ENCODE assay signal across 8 mouse cellular contexts in genomic region chr4:127060585-127061290, GRCm38 (mm10). TPM values are rescaled to one million over a fixed set of nuclear protein-coding genes. Genes with fewer than 3 reads are reported as not detected.
A peak's percentile ranks its signal among the peaks of the same experiment; 100 is the strongest.
DNase-seq lines count a peak whose midpoint lies in the region; ATAC-seq lines count a peak whose summit lies in the region.

TSS of gene Zmym1 (minus strand) at chr4:127061152.

- peak within 1 kb of the TSS; percentile 69 for H3K27ac ChIP-seq in heart, embryonic 13.5 days (replicated peaks)
- peak within 1 kb of the TSS; percentile 85 for H3K27ac ChIP-seq in liver, embryonic 13.5 days
- peak within 1 kb of the TSS; percentile 72; the same call in 1 of the 2 replicates for H3K27ac ChIP-seq in stomach, embryonic 16.5 days (ENCODE audit: low read length)

- peak within 1 kb of the TSS; percentile 89 for H3K9ac ChIP-seq in heart, embryonic 13.5 days
- H3K9ac ChIP-seq in liver, embryonic 13.5 days: peak within 1 kb of the TSS; percentile 90
- peak within 1 kb of the TSS; percentile 92 for H3K9ac ChIP-seq in stomach, embryonic 16.5 days (ENCODE audit: low read length)

- H3K27me3 ChIP-seq in heart, embryonic 13.5 days (replicated peaks): no peaks in the 10 kb centered on the region
- no peaks in the 10 kb centered on the region for H3K27me3 ChIP-seq in liver, embryonic 13.5 days
- H3K27me3 ChIP-seq in stomach, embryonic 16.5 days (ENCODE audit: control insufficient read depth, insufficient read depth, low read length): no peaks in the 10 kb centered on the region

- H3K4me3 ChIP-seq in heart, embryonic 13.5 days: peak within 1 kb of the TSS; percentile 84
- peak within 1 kb of the TSS; percentile 85 for H3K4me3 ChIP-seq in liver, embryonic 13.5 days (replicated peaks)
- peak within 1 kb of the TSS; percentile 96 for H3K4me3 ChIP-seq in stomach, embryonic 16.5 days (replicated peaks; ENCODE audit: low read length)

- H3K36me3 ChIP-seq in heart, embryonic 13.5 days: peaks cover 30% of the 10 kb centered on the region
- H3K36me3 ChIP-seq in liver, embryonic 13.5 days: peaks cover 27% of the 10 kb centered on the region
- peaks cover 4% of the 10 kb centered on the region for H3K36me3 ChIP-seq in stomach, embryonic 16.5 days (ENCODE audit: control insufficient read depth, insufficient read depth, low read length)

- no peaks in the 10 kb centered on the region for H3K9me3 ChIP-seq in heart, embryonic 13.5 days
- H3K9me3 ChIP-seq in liver, embryonic 13.5 days (replicated peaks): no peaks in the 10 kb centered on the region
- H3K9me3 ChIP-seq in stomach, embryonic 16.5 days (replicated peaks; ENCODE audit: control insufficient read depth, low read length): no peaks in the 10 kb centered on the region

- peak; percentile 93 for DNase-seq in CD4-positive helper T cell, adult 2 months (ENCODE audit: low read depth, low spot score)
- peak; percentile 69 for DNase-seq in brain, embryonic 18.5 days (ENCODE audit: low read depth, low spot score)
- DNase-seq in kidney, postnatal 14 days: peak; percentile 93
- peak; percentile 90 for DNase-seq in liver, embryonic 13.5 days
- peak; percentile 91 for DNase-seq in neural tube, embryonic 10.5 days (ENCODE audit: extremely low spot score, low spot score)

- 2% methylated on average over 38 of the region's 38 CpGs for WGBS in heart, embryonic 13.5 days
- WGBS in liver, embryonic 13.5 days (ENCODE audit: insufficient replicate concordance): under 1% methylated on average over 38 of the region's 38 CpGs
- under 1% methylated on average over 38 of the region's 38 CpGs for WGBS in stomach, embryonic 16.5 days

- H3K4me1 ChIP-seq in heart, embryonic 13.5 days: peaks cover 9% of the 10 kb centered on the region; the same call in 1 of the 2 replicates
- peaks cover 15% of the 10 kb centered on the region for H3K4me1 ChIP-seq in liver, embryonic 13.5 days (replicated peaks)
- H3K4me1 ChIP-seq in stomach, embryonic 16.5 days (ENCODE audit: control insufficient read depth, insufficient read depth, low read length): no peaks in the 10 kb centered on the region

- peak within 1 kb of the TSS; percentile 87 for H3K4me2 ChIP-seq in heart, embryonic 13.5 days
- peak within 1 kb of the TSS; percentile 75 for H3K4me2 ChIP-seq in liver, embryonic 13.5 days
- H3K4me2 ChIP-seq in stomach, embryonic 16.5 days (ENCODE audit: low read depth, low read length): peak within 1 kb of the TSS; percentile 78

- ATAC-seq in erythroid progenitor cell, adult 5-6 weeks (replicated peaks; ENCODE audit: low FRiP score, poor library complexity, severe bottlenecking): peak; percentile 100
- peak; percentile 90 for ATAC-seq in heart, embryonic 13.5 days (ENCODE audit: extremely low read depth, insufficient number of reproducible peaks, low FRiP score, low TSS enrichment)
- peak; percentile 97 for ATAC-seq in liver, embryonic 13.5 days (ENCODE audit: low read depth)
- ATAC-seq in stomach, embryonic 16.5 days (ENCODE audit: insufficient read depth, low FRiP score): peak; percentile 96

RNA-seq across cellular contexts. Expression of gene Zmym1, which starts in this region (rescaled TPM):
- 8.4 and 17.3 TPM in 2 replicates for total RNA-seq in erythroid progenitor cell, adult 5-6 weeks (2015; ENCODE audit: low replicate concordance)
- 10.9 and 16.8 TPM in 2 replicates for total RNA-seq in erythroid progenitor cell, adult 5-6 weeks (2017; ENCODE audit: low replicate concordance)
- polyA plus RNA-seq in heart, embryonic 13.5 days (2015; fragmentation: Nextera tagmentation; extraction: Ambion mirVana): 11.4 and 16.6 TPM in 2 replicates
- polyA plus RNA-seq in liver, embryonic 13.5 days (2015; fragmentation: Nextera tagmentation; extraction: Ambion mirVana): 10.4 and 14.6 TPM in 2 replicates
- polyA plus RNA-seq in stomach, embryonic 16.5 days (2015; fragmentation: Nextera tagmentation; extraction: Ambion mirVana): 14.2 and 18.0 TPM in 2 replicates

Comparison
In these comparisons a context has a peak if more than half of its experiments do, and no peak if none do; other contexts are left out.
1. Peak in every context shown above with its lines: DNase-seq, ATAC-seq, H3K4me3 ChIP-seq and H3K27ac ChIP-seq.